16 mouse cellular contexts compared by ENCODE assay signal in the genomic region with DNA sequence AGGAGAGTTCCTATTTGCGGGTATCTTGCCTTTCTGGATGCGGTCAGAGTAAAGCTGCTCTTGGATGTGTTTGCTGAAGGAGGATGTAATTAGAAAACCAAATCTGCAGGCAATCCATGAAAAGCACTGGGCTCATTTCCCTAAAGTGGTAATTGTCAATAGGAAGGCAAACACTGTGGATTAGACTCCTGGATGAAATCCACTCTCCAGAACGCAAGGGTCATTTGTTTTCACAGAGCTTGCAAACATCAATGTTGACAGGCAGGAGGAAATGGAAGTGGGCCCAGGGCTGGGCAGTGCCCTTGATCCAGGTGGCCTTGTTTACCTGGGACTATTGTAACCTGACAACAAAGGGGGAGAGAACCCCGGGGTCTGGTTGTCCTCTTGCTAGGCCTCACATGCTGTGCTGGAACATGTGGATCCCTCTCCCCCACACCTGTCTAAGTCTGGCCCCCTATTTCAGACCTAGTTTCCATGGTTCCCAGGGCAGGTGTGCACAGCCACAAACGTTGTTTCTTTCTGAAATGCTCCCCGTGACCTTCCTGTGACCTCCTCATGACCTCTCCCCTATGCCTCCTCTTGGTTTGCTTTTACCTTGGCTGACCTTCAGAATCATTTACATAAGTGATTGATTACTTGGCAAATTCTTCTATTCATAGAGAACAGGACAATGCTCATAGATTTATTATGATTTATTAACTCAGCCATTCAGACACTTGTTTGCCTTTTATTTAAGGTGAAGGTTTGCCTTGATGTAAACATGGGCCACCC.
DNase-seq lines count a peak whose midpoint lies in the region; ATAC-seq and TF ChIP-seq lines count a peak whose summit lies in the region.
"Had no signal": no experiment of that assay in that cellular context is flagged by ENCODE, and none has a peak within 500 bp of the region (broad histone marks: within the 10 kb centered on the region; RNA-seq: fewer than 3 reads in every experiment).

No protein-coding gene starts in this region.

- H3K4me3 ChIP-seq in lung, embryonic 14.5 days (ENCODE audit: low read depth, low read length), result no peak overlapping the region
- H3K4me3 ChIP-seq in lung, adult 2 months (replicated peaks; ENCODE audit: extremely low read depth, low read depth, low read length), result no peak overlapping the region
- no peak overlapping the region for H3K4me3 ChIP-seq in midbrain, postnatal 0 days (ENCODE audit: low read depth, low read length)
- H3K4me3 ChIP-seq in kidney, embryonic 15.5 days (replicated peaks), result no peak overlapping the region
- H3K4me3 ChIP-seq: heart, embryonic 13.5 days had no signal

- no peak for TF ChIP-seq POLR2A in lung, adult 2 months (IDR thresholded peaks at IDR 0.05; ENCODE audit: borderline replicate concordance, extremely low read depth, low read depth, low read length)

- WGBS in lung, embryonic 14.5 days, result 49% methylated on average over 6 of the region's 6 CpGs
- 46% methylated on average over 6 of the region's 6 CpGs for WGBS in lung, adult 2 months
- WGBS in midbrain, postnatal 0 days, result 48% methylated on average over 6 of the region's 6 CpGs
- 53% methylated on average over 6 of the region's 6 CpGs for WGBS in kidney, embryonic 15.5 days

- no peak overlapping the region for H3K9ac ChIP-seq in lung, embryonic 14.5 days
- no peak overlapping the region for H3K9ac ChIP-seq in midbrain, postnatal 0 days (replicated peaks; ENCODE audit: low read length, poor library complexity, severe bottlenecking)
- H3K9ac ChIP-seq in kidney, embryonic 15.5 days, result no peak overlapping the region
- H3K9ac ChIP-seq: forebrain, postnatal 0 days; heart, embryonic 13.5 days had no signal

- H3K4me2 ChIP-seq in lung, embryonic 14.5 days, result no peak overlapping the region
- no peak overlapping the region for H3K4me2 ChIP-seq in midbrain, postnatal 0 days (ENCODE audit: low read depth, low read length, poor library complexity, severe bottlenecking)
- no peak overlapping the region for H3K4me2 ChIP-seq in kidney, embryonic 15.5 days
- H3K4me2 ChIP-seq: heart, embryonic 13.5 days had no signal

- H3K4me1 ChIP-seq in lung, embryonic 14.5 days (ENCODE audit: insufficient read depth), result 0 out of 2 replicates have a peak, but pooled peaks cover 3% of the 10 kb centered on the region
- H3K4me1 ChIP-seq in lung, adult 2 months (ENCODE audit: control insufficient read depth, insufficient read depth, low read length), result peaks cover 5% of the 10 kb centered on the region; the same call in 1 of the 2 replicates
- H3K4me1 ChIP-seq in midbrain, postnatal 0 days (ENCODE audit: insufficient read depth, low read length), result no peaks in the 10 kb centered on the region
- H3K4me1 ChIP-seq in kidney, embryonic 15.5 days, result peaks cover 36% of the 10 kb centered on the region

- H3K9me3 ChIP-seq in lung, embryonic 14.5 days (ENCODE audit: low read depth, low read length), result no peaks in the 10 kb centered on the region
- H3K9me3 ChIP-seq in midbrain, postnatal 0 days (ENCODE audit: low read length), result no peaks in the 10 kb centered on the region
- no peaks in the 10 kb centered on the region for H3K9me3 ChIP-seq in kidney, embryonic 15.5 days (replicated peaks)
- H3K9me3 ChIP-seq: heart, embryonic 13.5 days had no signal

- TF ChIP-seq CTCF in lung, embryonic 14.5 days (IDR thresholded peaks at IDR 0.05; ENCODE audit: low read depth), result no peak
- no peak for TF ChIP-seq CTCF in lung, adult 2 months (IDR thresholded peaks at IDR 0.05; ENCODE audit: insufficient read depth, low read length)
- no peak for TF ChIP-seq CTCF in midbrain, postnatal 0 days (IDR thresholded peaks at IDR 0.05)

- H3K36me3 ChIP-seq in lung, embryonic 14.5 days (ENCODE audit: insufficient read depth), result no peaks in the 10 kb centered on the region
- no peaks in the 10 kb centered on the region for H3K36me3 ChIP-seq in midbrain, postnatal 0 days (ENCODE audit: insufficient read depth, low read length)
- no peaks in the 10 kb centered on the region for H3K36me3 ChIP-seq in kidney, embryonic 15.5 days
- H3K36me3 ChIP-seq: heart, embryonic 13.5 days had no signal

- 0 out of 2 replicates have a peak, but pooled peaks cover under 1% of the 10 kb centered on the region for H3K27me3 ChIP-seq in lung, embryonic 14.5 days (ENCODE audit: insufficient read depth, low read length)
- no peaks in the 10 kb centered on the region for H3K27me3 ChIP-seq in midbrain, postnatal 0 days (ENCODE audit: insufficient read depth, low read length)
- no peaks in the 10 kb centered on the region for H3K27me3 ChIP-seq in kidney, embryonic 15.5 days
- H3K27me3 ChIP-seq: CH12.LX; heart, embryonic 13.5 days had no signal

- no peak overlapping the region for H3K27ac ChIP-seq in lung, embryonic 14.5 days (ENCODE audit: low read depth)
- 0 out of 2 replicates have a peak overlapping the region, but pooled peaks have one; percentile 6 for H3K27ac ChIP-seq in midbrain, postnatal 0 days (ENCODE audit: low read depth, low read length)
- no peak overlapping the region for H3K27ac ChIP-seq in kidney, embryonic 15.5 days
- H3K27ac ChIP-seq: heart, embryonic 13.5 days; kidney, postnatal 0 days had no signal

- ATAC-seq in lung, embryonic 14.5 days (ENCODE audit: insufficient read depth), result peak; percentile 16; the same call in 1 of the 2 replicates
- ATAC-seq in midbrain, postnatal 0 days (ENCODE audit: low FRiP score), result no peak
- ATAC-seq in kidney, embryonic 15.5 days (replicated peaks; ENCODE audit: low FRiP score), result no peak
- ATAC-seq: forebrain, postnatal 0 days had no signal

- DNase-seq in embryo, embryonic 10 days (ENCODE audit: low spot score), result peak; percentile 32
- no peak for DNase-seq in embryo, embryonic 11 days
- no peak for DNase-seq in lung, embryonic 14.5 days
- DNase-seq in lung, adult 2 months, result no peak
- DNase-seq in ZHBTc4 (ENCODE audit: low read depth, low spot score), result peak; percentile 49
- DNase-seq in midbrain, postnatal 0 days (ENCODE audit: low spot score), result no peak
- no peak for DNase-seq in ovary, postnatal 36 days (ENCODE audit: low spot score)
- DNase-seq: adrenal gland, adult 2 months; cerebellum, adult 2 months; forebrain, postnatal 0 days; gastrocnemius, postnatal 14 days; left cerebral cortex, postnatal 4 days had no signal

Comparison
In these comparisons a context has a peak if more than half of its experiments do, and no peak if none do; other contexts are left out.
1. DNase-seq: peak in embryo, embryonic 10 days (single experiment) and ZHBTc4 (single experiment); none in embryo, embryonic 11 days (single experiment), lung, embryonic 14.5 days (single experiment), lung, adult 2 months (single experiment), midbrain, postnatal 0 days (single experiment) and ovary, postnatal 36 days (single experiment).